Mouse (Mus musculus) hindbrain, embryonic 15.5 days (tissue): Measurements from ENCODE around the gene Arid5b. TPM values are rescaled to one million over a fixed set of nuclear protein-coding genes. Genes with fewer than 3 reads are reported as not detected.

ENCODE experiments used
- ATAC-seq: fragments of 200-750 bp; cut with Nextera tagmentation; 2 replicates; pipeline ENCODE4 v1.8.0; 2017; ENCODE audit warnings: low read depth, moderate number of reproducible peaks, moderate TSS enrichment; ENCODE audit not compliant: low FRiP score
- H3K27ac ChIP-seq: fragments of 300-500 bp; sonication (generic); replicated peaks from 2 replicates; pipeline ENCODE4 v1.5.1; 2015; ENCODE audit warnings: mild to moderate bottlenecking, inconsistent platforms
- H3K27me3 ChIP-seq: fragments of 300-500 bp; sonication (generic); 2 replicates; pipeline ENCODE4 v1.6.1; 2015; ENCODE audit warnings: control low read depth, inconsistent platforms
- H3K36me3 ChIP-seq: fragments of 300-500 bp; sonication (generic); 2 replicates; pipeline ENCODE4 v1.6.1; 2015; ENCODE audit warnings: control low read depth, inconsistent platforms
- H3K4me1 ChIP-seq: fragments of 300-500 bp; sonication (generic); replicated peaks from 2 replicates; pipeline ENCODE4 v1.6.1; 2015; ENCODE audit warnings: control low read depth, inconsistent platforms
- H3K4me2 ChIP-seq: fragments of 300-500 bp; sonication (generic); 2 replicates; pipeline ENCODE4 v1.6.1; 2015; ENCODE audit warnings: moderate library complexity, mild to moderate bottlenecking, inconsistent platforms
- H3K4me3 ChIP-seq: fragments of 300-500 bp; sonication (generic); 2 replicates; pipeline ENCODE4 v1.5.1; 2015; ENCODE audit warnings: mild to moderate bottlenecking, inconsistent platforms
- H3K9ac ChIP-seq: fragments of 300-500 bp; sonication (generic); 2 replicates; pipeline ENCODE4 v1.6.1; 2015; ENCODE audit warnings: inconsistent platforms
- H3K9me3 ChIP-seq: fragments of 300-500 bp; sonication (generic); 2 replicates; pipeline ENCODE4 v1.6.1; 2016; ENCODE audit warnings: control low read depth, inconsistent platforms
- WGBS: fragments of 180-500 bp; shearing (Covaris S2); methylation state at CpG from one replicate; pipeline ENCODE4 v1.1.7; 2015; 5-methylcytosine and 5-hydroxymethylcytosine counted together
- polyA plus RNA-seq: library from polyadenylated mRNA; unstranded; fragments of >200 nt; fragmentation: Nextera tagmentation; extraction: Ambion mirVana; gene quantifications from 2 replicates; pipeline ENCODE4 v1.2.1, GENCODE M21; 2015

Arid5b gene
- polyA plus RNA-seq, 1 experiment from 2014 or later, result 17.4 TPM

DNA sequence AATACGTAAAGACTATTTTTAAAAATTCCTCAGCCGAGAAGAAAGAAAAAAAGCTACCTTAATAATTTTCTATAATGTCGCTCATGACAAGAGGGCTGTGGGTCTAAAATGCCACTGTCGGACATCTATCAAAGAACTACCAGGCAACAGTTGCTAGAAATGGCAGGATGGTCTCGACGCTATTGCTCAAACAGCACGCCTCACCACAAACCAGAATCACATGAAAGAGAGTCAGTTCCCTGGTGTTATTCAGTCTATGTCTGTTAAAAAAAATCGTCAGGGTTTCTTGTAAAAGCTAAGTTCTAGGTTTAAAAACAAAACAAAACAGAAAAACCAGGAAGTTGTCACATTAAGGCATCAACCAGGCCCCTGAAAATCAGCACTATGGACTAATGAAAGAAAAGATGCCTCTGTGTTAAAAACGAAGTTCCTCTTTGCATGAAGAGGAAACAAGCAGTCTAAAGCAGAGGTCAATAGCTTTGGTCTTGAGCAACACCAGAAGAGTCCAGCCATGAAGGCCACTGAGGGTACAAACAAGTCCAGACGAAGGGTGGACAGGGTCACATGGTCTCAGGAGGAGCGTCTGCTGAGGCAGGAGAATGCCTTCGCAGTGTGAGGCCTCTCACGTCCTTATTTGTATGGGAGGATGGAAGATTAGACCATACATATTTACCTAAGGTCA is 37.6 kb downstream of the Arid5b start:
- peaks cover 6% of the 10 kb centered on the region; the same call in 1 of the 2 replicates for H3K4me1 ChIP-seq
- WGBS, result 87% methylated on average over 13 of the region's 13 CpGs
- no peaks in the 10 kb centered on the region for H3K9me3 ChIP-seq
- ATAC-seq, result no peak
- H3K4me2 ChIP-seq, result no peak overlapping the region
- no peak overlapping the region for H3K27ac ChIP-seq
- no peaks in the 10 kb centered on the region for H3K27me3 ChIP-seq
- H3K9ac ChIP-seq, result no peak overlapping the region
- H3K4me3 ChIP-seq, result no peak overlapping the region
- peaks cover 13% of the 10 kb centered on the region; the same call in 1 of the 2 replicates for H3K36me3 ChIP-seq

GRCm38 (mm10) chr10:68240094-68240803 is 38.3 kb downstream of the Arid5b start:
- H3K36me3 ChIP-seq, result peaks cover 13% of the 10 kb centered on the region; the same call in 1 of the 2 replicates
- no peak overlapping the region for H3K9ac ChIP-seq
- H3K27me3 ChIP-seq, result no peaks in the 10 kb centered on the region
- H3K9me3 ChIP-seq, result no peaks in the 10 kb centered on the region
- H3K4me1 ChIP-seq, result peaks cover 6% of the 10 kb centered on the region; the same call in 1 of the 2 replicates
- no peak overlapping the region for H3K4me2 ChIP-seq
- 73% methylated on average over 3 of the region's 3 CpGs for WGBS
- H3K4me3 ChIP-seq, result no peak overlapping the region
- no peak overlapping the region for H3K27ac ChIP-seq
- ATAC-seq, result no peak

GRCm38 (mm10) chr10:68239426-68240070 is 39.0 kb downstream of the Arid5b start:
- Histone ChIP-seq H3K4me2 (no peak overlapping the region), H3K27ac (no peak overlapping the region), H3K27me3 (no peaks in the 10 kb centered on the region), H3K9ac (no peak overlapping the region), H3K9me3 (no peaks in the 10 kb centered on the region), H3K36me3 (peaks cover 13% of the 10 kb centered on the region; the same call in 1 of the 2 replicates), H3K4me3 (no peak overlapping the region), H3K4me1 (peaks cover 6% of the 10 kb centered on the region; the same call in 1 of the 2 replicates)
- ATAC-seq, result no peak
- 61% methylated on average over 7 of the region's 7 CpGs for WGBS

DNA sequence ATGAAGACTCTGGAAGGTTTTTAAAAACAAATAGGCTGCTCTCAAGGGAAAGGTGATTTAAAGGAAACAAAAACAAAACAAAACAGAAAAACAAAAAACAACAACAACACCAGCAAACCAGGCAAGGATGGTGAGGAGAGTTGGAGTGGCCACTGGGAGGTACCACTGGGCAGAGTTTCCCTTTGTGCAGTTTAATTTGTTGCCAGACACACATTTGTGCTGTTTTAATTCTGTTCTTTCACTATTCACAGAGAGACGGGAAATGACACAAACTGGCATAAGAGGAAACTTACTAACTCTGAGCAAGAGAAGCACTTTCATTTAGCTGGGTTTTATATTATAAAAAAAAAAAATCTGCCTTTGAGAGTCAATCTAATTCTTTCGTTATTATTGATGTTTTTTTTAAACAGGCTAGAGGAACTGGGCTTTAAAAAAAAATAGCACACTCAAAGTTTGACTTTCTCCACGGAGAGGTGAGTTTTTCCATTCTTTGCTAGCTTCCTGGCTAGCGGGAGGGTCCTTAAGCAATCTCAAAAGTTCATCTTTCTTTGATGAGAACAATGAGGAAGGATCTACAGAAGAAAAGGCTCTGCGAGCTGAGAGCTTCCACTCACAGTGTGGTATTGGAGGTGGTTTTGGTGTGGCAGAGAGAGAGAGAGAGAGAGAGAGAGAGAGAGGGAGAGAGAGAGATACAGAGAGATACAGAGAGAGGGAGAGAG is 39.7 kb downstream of the Arid5b start:
- Histone ChIP-seq H3K9me3 (no peaks in the 10 kb centered on the region), H3K36me3 (peaks cover 15% of the 10 kb centered on the region; the same call in 1 of the 2 replicates), H3K4me3 (no peak overlapping the region), H3K9ac (no peak overlapping the region), H3K4me1 (peaks cover 6% of the 10 kb centered on the region; the same call in 1 of the 2 replicates), H3K27ac (no peak overlapping the region), H3K4me2 (no peak overlapping the region), H3K27me3 (no peaks in the 10 kb centered on the region)
- no peak for ATAC-seq
- 44% methylated on average over 5 of the region's 5 CpGs for WGBS

- no peaks in the 10 kb centered on the region for H3K9me3 ChIP-seq
- H3K27ac ChIP-seq, result no peak overlapping the region
- H3K4me3 ChIP-seq, result no peak overlapping the region
- WGBS, result 44% methylated on average over 3 of the region's 3 CpGs
- H3K36me3 ChIP-seq, result peaks cover 16% of the 10 kb centered on the region; the same call in 1 of the 2 replicates
- no peak overlapping the region for H3K9ac ChIP-seq
- peaks cover 6% of the 10 kb centered on the region; the same call in 1 of the 2 replicates for H3K4me1 ChIP-seq
- H3K4me2 ChIP-seq, result no peak overlapping the region
- no peaks in the 10 kb centered on the region for H3K27me3 ChIP-seq
- ATAC-seq, result no peak
Measured at GRCm38 (mm10) chr10:68238182-68238581, 40.4 kb downstream of the Arid5b start.

DNA sequence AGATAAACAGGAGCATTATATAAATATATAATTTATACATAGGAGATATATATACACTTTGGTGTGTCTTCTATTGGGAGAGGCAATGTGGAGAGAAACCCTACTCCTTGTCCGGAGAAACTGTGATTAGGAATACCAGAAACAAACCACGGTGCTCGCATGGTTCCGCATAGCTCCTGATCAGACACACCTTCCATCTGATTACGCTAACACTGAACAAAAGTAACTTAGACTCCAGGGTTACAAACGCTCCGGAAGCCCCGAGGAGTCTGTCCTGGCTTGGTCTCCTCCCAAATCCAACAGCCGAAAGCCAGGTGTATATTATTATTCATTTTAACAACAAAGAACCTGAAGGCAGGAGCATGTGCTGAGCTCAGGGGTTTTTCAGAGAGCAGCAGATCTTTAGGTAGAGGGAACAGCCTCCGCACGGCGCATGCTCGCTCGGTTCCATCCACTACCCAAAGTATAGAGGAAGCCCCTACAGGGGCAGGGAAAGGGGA is 41.5 kb downstream of the Arid5b start:
- no peak overlapping the region for H3K4me3 ChIP-seq
- H3K4me1 ChIP-seq, result peaks cover 6% of the 10 kb centered on the region; the same call in 1 of the 2 replicates
- H3K27me3 ChIP-seq, result no peaks in the 10 kb centered on the region
- 0 out of 2 replicates have a peak, but pooled peaks cover 7% of the 10 kb centered on the region for H3K36me3 ChIP-seq
- no peaks in the 10 kb centered on the region for H3K9me3 ChIP-seq
- H3K27ac ChIP-seq, result no peak overlapping the region
- ATAC-seq, result no peak
- no peak overlapping the region for H3K9ac ChIP-seq
- H3K4me2 ChIP-seq, result no peak overlapping the region
- 87% methylated on average over 14 of the region's 14 CpGs for WGBS

DNA sequence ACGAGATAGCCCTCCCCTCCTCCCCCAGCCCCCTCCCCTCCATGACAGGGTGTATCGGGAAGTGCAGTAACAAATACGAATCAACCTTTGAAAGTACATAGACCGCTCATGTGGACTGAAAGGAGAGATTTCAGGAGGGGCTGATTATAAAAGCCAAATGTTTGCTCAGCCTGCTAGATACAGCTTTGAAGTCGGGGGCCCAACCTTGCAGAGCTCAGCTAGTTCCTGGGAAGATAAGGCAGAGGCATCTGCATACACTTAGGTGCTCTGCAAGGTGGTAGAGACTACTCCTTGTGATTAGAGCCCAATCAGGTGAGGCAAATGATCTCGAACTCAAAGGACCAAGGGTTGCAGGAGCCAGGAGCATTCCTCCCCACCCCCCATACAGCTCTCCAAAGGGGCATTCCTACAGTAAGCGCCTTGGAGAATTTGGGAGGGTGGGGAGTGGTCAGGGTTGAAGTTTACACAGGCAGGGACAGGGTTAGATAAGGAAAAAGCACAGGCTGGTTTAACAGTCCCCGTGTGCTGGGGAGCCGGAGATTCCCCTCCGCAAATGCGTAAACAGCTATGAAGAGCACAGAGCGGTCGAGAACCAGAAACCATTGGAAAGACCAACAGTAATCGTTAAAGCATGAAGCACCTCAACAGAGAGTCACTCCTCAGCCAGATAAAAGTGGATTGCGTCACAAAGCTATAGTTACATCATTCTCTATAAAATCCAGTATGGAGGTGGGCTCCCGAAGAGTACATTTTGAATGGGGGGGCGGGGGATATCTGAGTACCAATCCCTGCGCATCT is 47.0 kb downstream of the Arid5b start:
- Histone ChIP-seq H3K36me3 (0 out of 2 replicates have a peak, but pooled peaks cover 4% of the 10 kb centered on the region), H3K27me3 (no peaks in the 10 kb centered on the region), H3K4me3 (no peak overlapping the region), H3K4me2 (no peak overlapping the region), H3K4me1 (no peaks in the 10 kb centered on the region), H3K27ac (no peak overlapping the region), H3K9me3 (no peaks in the 10 kb centered on the region), H3K9ac (no peak overlapping the region)
- no peak for ATAC-seq
- 73% methylated on average over 18 of the region's 18 CpGs for WGBS

DNA sequence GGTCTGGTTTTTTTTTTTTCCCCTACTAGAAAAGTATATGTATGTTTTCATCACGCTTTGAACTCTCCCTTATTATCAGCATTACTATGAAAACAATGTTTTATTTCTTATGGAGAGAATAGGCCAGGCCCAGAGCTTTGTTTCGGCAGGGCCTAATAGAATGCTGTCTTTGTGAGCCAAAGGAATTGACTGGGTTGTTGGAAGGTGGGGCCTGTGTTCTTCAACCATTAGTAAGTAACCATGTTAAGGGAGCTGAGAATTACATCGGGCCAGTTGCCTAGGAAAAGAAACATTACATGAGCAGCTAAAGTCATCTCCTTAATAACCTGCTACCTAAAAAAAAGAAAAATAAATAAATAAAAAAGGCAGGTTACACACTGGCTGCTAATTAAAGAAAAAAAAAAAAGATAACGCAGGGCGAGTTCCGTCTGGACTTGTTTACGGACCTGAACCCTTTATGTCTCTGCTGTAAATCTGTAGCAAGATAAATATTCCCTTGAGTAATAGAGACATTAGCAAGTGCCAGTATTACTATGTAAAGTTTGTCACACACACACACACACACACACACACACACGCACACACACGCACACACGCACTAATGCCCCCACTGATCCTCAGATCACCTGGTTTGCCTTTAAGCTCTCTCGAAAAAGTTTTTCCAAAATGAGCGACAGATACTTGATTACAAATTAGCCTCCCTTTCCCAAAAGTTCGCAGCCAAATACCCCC is 47.7 kb downstream of the Arid5b start:
- Histone ChIP-seq H3K9ac (no peak overlapping the region), H3K36me3 (0 out of 2 replicates have a peak, but pooled peaks cover 4% of the 10 kb centered on the region), H3K4me1 (no peaks in the 10 kb centered on the region), H3K27ac (no peak overlapping the region), H3K9me3 (no peaks in the 10 kb centered on the region), H3K4me3 (no peak overlapping the region), H3K27me3 (no peaks in the 10 kb centered on the region), H3K4me2 (no peak overlapping the region)
- ATAC-seq, result no peak
- 73% methylated on average over 13 of the region's 13 CpGs for WGBS

DNA sequence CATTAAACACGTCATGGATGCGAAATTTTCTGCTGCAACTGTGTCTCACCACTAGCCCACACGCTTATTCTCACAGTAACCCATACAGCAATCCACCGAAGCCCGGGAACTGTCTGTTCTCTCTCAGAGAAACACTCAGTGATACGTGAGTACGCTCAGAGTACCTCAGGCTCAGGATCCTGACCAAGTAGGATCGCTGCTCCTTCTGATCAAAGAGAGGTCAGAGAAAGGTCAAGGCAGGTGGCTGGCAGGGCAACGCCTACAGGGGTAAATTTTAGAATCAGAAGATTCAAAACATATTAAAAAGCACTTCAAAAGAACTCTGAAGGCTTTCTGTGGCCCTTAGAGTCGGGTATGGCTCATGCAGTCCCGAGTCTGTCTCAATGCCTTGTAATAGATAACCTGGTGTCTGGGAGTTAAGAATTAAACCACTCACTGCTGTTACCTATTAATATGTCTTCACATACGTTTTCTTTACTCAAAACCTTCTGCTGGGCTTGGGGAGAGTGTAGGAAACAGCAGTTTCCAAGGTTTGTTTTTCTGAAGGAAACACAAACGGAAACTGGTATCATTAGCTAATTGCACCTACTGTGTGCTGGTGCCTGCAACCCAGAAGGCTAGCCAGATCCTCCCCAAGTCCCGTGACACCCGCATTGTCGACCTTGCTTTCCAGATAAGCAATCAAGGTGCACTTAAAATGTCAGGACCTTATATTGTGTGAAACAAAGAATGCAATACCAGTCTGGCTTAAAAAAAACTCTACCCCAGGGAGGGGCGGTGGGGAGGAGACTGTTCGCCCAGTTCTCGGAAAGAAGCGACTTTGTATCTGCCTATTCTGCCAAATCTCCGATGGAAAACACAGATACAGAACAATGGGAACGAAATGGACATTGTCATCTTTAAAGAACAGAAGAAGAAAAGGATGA is 48.6 kb downstream of the Arid5b start:
- no peak for ATAC-seq
- Histone ChIP-seq H3K36me3 (0 out of 2 replicates have a peak, but pooled peaks cover 4% of the 10 kb centered on the region), H3K9me3 (no peaks in the 10 kb centered on the region), H3K27me3 (no peaks in the 10 kb centered on the region), H3K4me3 (no peak overlapping the region), H3K4me2 (no peak overlapping the region), H3K9ac (no peak overlapping the region), H3K4me1 (no peaks in the 10 kb centered on the region), H3K27ac (no peak overlapping the region)
- 73% methylated on average over 22 of the region's 22 CpGs for WGBS

- H3K4me2 ChIP-seq, result no peak overlapping the region
- no peak for ATAC-seq
- 71% methylated on average over 2 of the region's 2 CpGs for WGBS
- no peaks in the 10 kb centered on the region for H3K36me3 ChIP-seq
- no peaks in the 10 kb centered on the region for H3K27me3 ChIP-seq
- H3K9ac ChIP-seq, result no peak overlapping the region
- no peak overlapping the region for H3K4me3 ChIP-seq
- no peaks in the 10 kb centered on the region for H3K9me3 ChIP-seq
- no peaks in the 10 kb centered on the region for H3K4me1 ChIP-seq
- H3K27ac ChIP-seq, result no peak overlapping the region
Measured at GRCm38 (mm10) chr10:68222676-68223075, 55.9 kb downstream of the Arid5b start.
